23 mouse cellular contexts compared by ENCODE assay signal in the genomic region with DNA sequence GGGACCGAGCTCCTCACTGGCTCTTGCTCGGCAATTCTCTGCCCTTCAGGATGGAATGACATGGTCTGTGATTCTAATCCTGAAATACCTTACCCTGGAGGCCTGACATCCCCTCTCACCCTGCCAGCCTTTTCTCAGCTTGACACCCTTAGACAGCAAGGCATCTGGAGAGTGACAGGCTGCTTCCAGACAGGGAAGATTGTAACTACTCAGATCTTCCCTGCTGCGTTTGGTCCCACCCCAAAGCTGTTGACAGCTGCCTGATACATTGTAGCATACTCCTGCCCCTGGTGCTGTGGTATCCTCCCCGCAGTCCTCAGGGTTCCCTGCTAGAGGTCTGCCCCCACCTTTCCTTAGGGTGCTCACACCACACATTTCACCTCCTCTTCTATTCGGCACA.
DNase-seq lines count a peak whose midpoint lies in the region; ATAC-seq and TF ChIP-seq lines count a peak whose summit lies in the region.
"Had no signal": no experiment of that assay in that cellular context is flagged by ENCODE, and none has a peak within 500 bp of the region (broad histone marks: within the 10 kb centered on the region; RNA-seq: fewer than 3 reads in every experiment).

No protein-coding gene starts in this region.

- peaks cover 51% of the 10 kb centered on the region for H3K36me3 ChIP-seq in heart, embryonic 13.5 days
- no peaks in the 10 kb centered on the region for H3K36me3 ChIP-seq in midbrain, embryonic 13.5 days
- H3K36me3 ChIP-seq in midbrain, embryonic 15.5 days (replicated peaks), result no peaks in the 10 kb centered on the region

- no peak overlapping the region for H3K9ac ChIP-seq in heart, embryonic 13.5 days
- no peak overlapping the region for H3K9ac ChIP-seq in midbrain, embryonic 13.5 days (replicated peaks)
- no peak overlapping the region for H3K9ac ChIP-seq in midbrain, embryonic 15.5 days
- H3K9ac ChIP-seq: embryonic facial prominence, embryonic 12.5 days; neural tube, embryonic 13.5 days; stomach, embryonic 15.5 days had no signal

- no peak overlapping the region for H3K4me3 ChIP-seq in gastrocnemius, adult 2 months
- no peak overlapping the region for H3K4me3 ChIP-seq in heart, embryonic 13.5 days
- no peak overlapping the region for H3K4me3 ChIP-seq in midbrain, embryonic 13.5 days (replicated peaks)
- H3K4me3 ChIP-seq in midbrain, embryonic 15.5 days, result no peak overlapping the region
- H3K4me3 ChIP-seq: embryonic facial prominence, embryonic 12.5 days; left cerebral cortex, adult 2 months; myocyte; neural tube, embryonic 13.5 days; stomach, embryonic 15.5 days had no signal

- no peaks in the 10 kb centered on the region for H3K9me3 ChIP-seq in heart, embryonic 13.5 days
- H3K9me3 ChIP-seq in midbrain, embryonic 13.5 days, result no peaks in the 10 kb centered on the region
- H3K9me3 ChIP-seq in midbrain, embryonic 15.5 days, result no peaks in the 10 kb centered on the region
- H3K9me3 ChIP-seq: embryonic facial prominence, embryonic 12.5 days; neural tube, embryonic 13.5 days; stomach, embryonic 15.5 days had no signal

- H3K4me1 ChIP-seq in heart, embryonic 13.5 days, result peaks cover 78% of the 10 kb centered on the region
- peaks cover 6% of the 10 kb centered on the region for H3K4me1 ChIP-seq in midbrain, embryonic 13.5 days (replicated peaks)
- no peaks in the 10 kb centered on the region for H3K4me1 ChIP-seq in midbrain, embryonic 15.5 days

- no peak overlapping the region for H3K4me2 ChIP-seq in heart, embryonic 13.5 days
- no peak overlapping the region for H3K4me2 ChIP-seq in midbrain, embryonic 13.5 days (replicated peaks)
- no peak overlapping the region for H3K4me2 ChIP-seq in midbrain, embryonic 15.5 days
- H3K4me2 ChIP-seq: embryonic facial prominence, embryonic 12.5 days; neural tube, embryonic 13.5 days; stomach, embryonic 15.5 days had no signal

- H3K27me3 ChIP-seq in heart, embryonic 13.5 days (replicated peaks), result no peaks in the 10 kb centered on the region
- H3K27me3 ChIP-seq in midbrain, embryonic 13.5 days, result no peaks in the 10 kb centered on the region
- no peaks in the 10 kb centered on the region for H3K27me3 ChIP-seq in midbrain, embryonic 15.5 days (replicated peaks)
- H3K27me3 ChIP-seq: embryonic facial prominence, embryonic 12.5 days; neural tube, embryonic 13.5 days; stomach, embryonic 15.5 days had no signal

- WGBS in heart, embryonic 13.5 days, result 36% methylated on average over 5 of the region's 5 CpGs
- 53% methylated on average over 5 of the region's 5 CpGs for WGBS in midbrain, embryonic 13.5 days
- 46% methylated on average over 5 of the region's 5 CpGs for WGBS in midbrain, embryonic 15.5 days

- intact Hi-C loops in gastrocnemius, adult 2 months (cut with DNase I), result loop anchor here (5.0 to 10.0 kb wide), 2 partner anchors 38 to 155 kb away; partner anchors contain the start of gene Tgfbr3

- TF ChIP-seq CTCF in gastrocnemius, adult 2 months (IDR thresholded peaks at IDR 0.05), result no peak

- no peak for DNase-seq in gastrocnemius, adult 2 months
- no peak for DNase-seq in gastrocnemius, postnatal 25 days
- no peak for DNase-seq in heart, adult 8-10 months (ENCODE audit: low spot score)
- no peak for DNase-seq in ovary, adult 18-20 months (ENCODE audit: low spot score)
- no peak for DNase-seq in spleen, postnatal 4 days (ENCODE audit: low spot score in 2 of 2)
- DNase-seq: adrenal gland, postnatal 36 days; cerebellum, adult 9-10 months; gastrocnemius, postnatal 10 days; kidney, adult 8-10 months; kidney, postnatal 10 days; lung, postnatal 4 days; right cerebral cortex, postnatal 4 days; thymus, postnatal 25 days had no signal

- peak overlapping the region; percentile 70 for H3K27ac ChIP-seq in gastrocnemius, adult 2 months
- H3K27ac ChIP-seq in heart, embryonic 13.5 days (replicated peaks), result peak overlapping the region; percentile 76
- H3K27ac ChIP-seq in midbrain, embryonic 13.5 days, result no peak overlapping the region
- H3K27ac ChIP-seq in midbrain, embryonic 15.5 days, result no peak overlapping the region
- H3K27ac ChIP-seq: embryonic facial prominence, embryonic 12.5 days; left cerebral cortex, adult 2 months; neural tube, embryonic 13.5 days; stomach, embryonic 15.5 days had no signal

- no peak for ATAC-seq in heart, embryonic 13.5 days (ENCODE audit: extremely low read depth, insufficient number of reproducible peaks, low FRiP score, low TSS enrichment)
- peak; percentile 27; the same call in 1 of the 2 replicates for ATAC-seq in midbrain, embryonic 13.5 days
- ATAC-seq in midbrain, embryonic 15.5 days (replicated peaks), result no peak
- ATAC-seq: forebrain, embryonic 14.5 days; midbrain, embryonic 16.5 days had no signal

Comparison
In these comparisons a context has a peak if more than half of its experiments do, and no peak if none do; other contexts are left out.
1. H3K27ac ChIP-seq: peak in gastrocnemius, adult 2 months (single experiment) and heart, embryonic 13.5 days (single experiment); none in midbrain, embryonic 13.5 days (single experiment) and midbrain, embryonic 15.5 days (single experiment).